Mouse (Mus musculus): ENCODE results near the gene Ehd4.

The Ehd4 gene

GRCm38 (mm10) chr2:120154361-120154894, at the start of gene Ehd4:
Gene Ehd4 (minus strand): TSS chr2:120154606.
- DNase-seq, result peak; percentile 99 to 100

GRCm38 (mm10) chr2:120203742-120204141, 49.3 kb upstream of the Ehd4 start:
- no peak for DNase-seq

- no peak for DNase-seq
Measured at GRCm38 (mm10) chr2:120200077-120200476, 45.7 kb upstream of the Ehd4 start.

- no peak for DNase-seq
Measured at GRCm38 (mm10) chr2:120188174-120188573, 33.8 kb upstream of the Ehd4 start.

GRCm38 (mm10) chr2:120187583-120187982, 33.2 kb upstream of the Ehd4 start:
- peak in 1 of 2 experiments; percentile 13 for DNase-seq

- DNase-seq, result peak in 1 of 2 experiments; percentile 38
Measured at GRCm38 (mm10) chr2:120185527-120186276, 31.3 kb upstream of the Ehd4 start.

- DNase-seq, result peak in 1 of 2 experiments; percentile 18
Measured at GRCm38 (mm10) chr2:120178936-120179335, 24.5 kb upstream of the Ehd4 start.

- peak; percentile 28 to 77 for DNase-seq
Measured at GRCm38 (mm10) chr2:120173718-120174117, 19.3 kb upstream of the Ehd4 start.

GRCm38 (mm10) chr2:120171362-120171761, 17.0 kb upstream of the Ehd4 start:
- DNase-seq, result no peak

GRCm38 (mm10) chr2:120170726-120171125, 16.3 kb upstream of the Ehd4 start:
- DNase-seq, result peak; percentile 57 to 66

GRCm38 (mm10) chr2:120169382-120169781, 15.0 kb upstream of the Ehd4 start:
- DNase-seq, result peak in 1 of 2 experiments; percentile 21

- no peak for DNase-seq
Measured at GRCm38 (mm10) chr2:120167763-120168162, 13.4 kb upstream of the Ehd4 start.

GRCm38 (mm10) chr2:120165474-120165873, 11.1 kb upstream of the Ehd4 start:
- no peak for DNase-seq

GRCm38 (mm10) chr2:120159434-120159833, 5.0 kb upstream of the Ehd4 start:
- no peak for DNase-seq

- DNase-seq, result peak; percentile 46 to 54
Measured at GRCm38 (mm10) chr2:120158846-120159245, 4.4 kb upstream of the Ehd4 start.

- DNase-seq, result no peak
Measured at GRCm38 (mm10) chr2:120158016-120158415, 3.6 kb upstream of the Ehd4 start.

GRCm38 (mm10) chr2:120157606-120158005, 3.2 kb upstream of the Ehd4 start:
- no peak for DNase-seq

- DNase-seq, result peak; percentile 19 to 34
Measured at GRCm38 (mm10) chr2:120153586-120154360, 633 bp downstream of the Ehd4 start.

GRCm38 (mm10) chr2:120150571-120150970, 3.8 kb downstream of the Ehd4 start:
- no peak for DNase-seq

- no peak for DNase-seq
Measured at GRCm38 (mm10) chr2:120149634-120150033, 4.8 kb downstream of the Ehd4 start.

GRCm38 (mm10) chr2:120147999-120148398, 6.4 kb downstream of the Ehd4 start:
- no peak for DNase-seq

- no peak for DNase-seq
Measured at GRCm38 (mm10) chr2:120147364-120147763, 7.0 kb downstream of the Ehd4 start.

GRCm38 (mm10) chr2:120146543-120146942, 7.9 kb downstream of the Ehd4 start:
- no peak for DNase-seq

GRCm38 (mm10) chr2:120144390-120144789, 10.0 kb downstream of the Ehd4 start:
- DNase-seq, result no peak
